Mouse (Mus musculus) CH12.LX (cell line): ENCODE data around the gene Fam120a. TPM values are rescaled to one million over a fixed set of nuclear protein-coding genes. Genes with fewer than 3 reads are reported as not detected.

Experiments
- DNase-seq: peaks from one replicate; pipeline ENCODE4 v3.0.0-alpha.2; 2013; ENCODE audit errors: extremely low read depth
- H3K27ac ChIP-seq: 2 replicates; pipeline ENCODE4 v1.5.1; 2012; ENCODE audit warnings: low read depth, mild to moderate bottlenecking, control low read depth, moderate library complexity; ENCODE audit not compliant: insufficient read depth
- H3K27me3 ChIP-seq: replicated peaks from 2 replicates; pipeline ENCODE3; 2012; ENCODE audit warnings: inconsistent platforms
- H3K36me3 ChIP-seq, 2 experiments: replicated peaks in 1 of 2; 2 replicates each; pipeline versions ENCODE3 to v1.6.1; 2012; ENCODE audit warnings: inconsistent platforms in 1 of 2, low read length in 1 of 2, mild to moderate bottlenecking in 1 of 2, mixed read lengths in 1 of 2, moderate library complexity in 1 of 2; ENCODE audit not compliant: control insufficient read depth in 1 of 2, insufficient read depth in 1 of 2
- H3K4me1 ChIP-seq, 2 experiments: 2 replicates each; pipeline ENCODE4 v1.6.1; 2012; ENCODE audit warnings: inconsistent platforms in 1 of 2, moderate library complexity in 1 of 2; ENCODE audit not compliant: insufficient read depth in 2 of 2, control insufficient read depth in 1 of 2
- H3K4me2 ChIP-seq: 2 replicates; pipeline ENCODE4 v1.6.1; 2012; ENCODE audit warnings: low read depth, mild to moderate bottlenecking, control low read depth; ENCODE audit not compliant: poor library complexity, insufficient read depth, severe bottlenecking
- H3K4me3 ChIP-seq, 3 experiments: fragments of 150-350 bp in 1 of 3; sonication (generic) in 1 of 3; replicated peaks in 1 of 3; 2 replicates each; pipeline versions ENCODE3 to v1.5.1; 2011 to 2012; ENCODE audit warnings: low read depth in 2 of 3, low read length in 2 of 3, mild to moderate bottlenecking in 2 of 3, moderate library complexity in 2 of 3, control low read depth in 1 of 3, improper control_type of control experiment in 1 of 3, inconsistent platforms in 1 of 3, mixed read lengths in 1 of 3; ENCODE audit not compliant: poor library complexity in 1 of 3
- H3K79me2 ChIP-seq: replicated peaks from 2 replicates; pipeline ENCODE4 v1.6.1; 2012; ENCODE audit warnings: mild to moderate bottlenecking, moderate library complexity; ENCODE audit not compliant: control insufficient read depth, poor library complexity, insufficient read depth, severe bottlenecking; ENCODE audit errors: extremely low read depth
- H3K9ac ChIP-seq: 2 replicates; pipeline ENCODE4 v1.6.1; 2012; ENCODE audit warnings: low read depth, mild to moderate bottlenecking, control low read depth, moderate library complexity; ENCODE audit not compliant: insufficient read depth
- H3K9me3 ChIP-seq: replicated peaks from 2 replicates; pipeline ENCODE3; 2012; ENCODE audit warnings: low read length, inconsistent platforms, mixed read lengths
- IRF4 ChIP-seq: IDR thresholded peaks from 2 replicates; pipeline ENCODE4 v1.6.1; 2014; ENCODE audit warnings: low read depth, mild to moderate bottlenecking, inconsistent platforms, low read length, improper control_type of control experiment
- JUND ChIP-seq: conservative IDR thresholded peaks from 2 replicates; pipeline ENCODE4 v1.6.1; 2011; ENCODE audit warnings: low read depth, low read length, improper control_type of control experiment
- MAX ChIP-seq: IDR thresholded peaks from 2 replicates; pipeline ENCODE4 v1.6.1; 2011; ENCODE audit warnings: low read length, improper control_type of control experiment
- MAZ ChIP-seq: IDR thresholded peaks from 2 replicates; pipeline ENCODE4 v1.6.1; 2012; ENCODE audit warnings: low read depth, mild to moderate bottlenecking, inconsistent platforms, low read length, improper control_type of control experiment, moderate library complexity
- MEF2A ChIP-seq: IDR thresholded peaks from 2 replicates; pipeline ENCODE4 v1.6.1; 2014; ENCODE audit warnings: low read depth, mild to moderate bottlenecking, inconsistent platforms, low read length, improper control_type of control experiment, borderline replicate concordance
- MYC ChIP-seq: IDR thresholded peaks from 2 replicates; pipeline ENCODE4 v1.6.1; 2011; ENCODE audit warnings: low read depth, mild to moderate bottlenecking, improper control_type of control experiment, low read length
- NRF1 ChIP-seq: IDR thresholded peaks from 2 replicates; pipeline ENCODE4 v1.6.1; 2014; ENCODE audit warnings: low read depth, mild to moderate bottlenecking, inconsistent platforms, low read length, improper control_type of control experiment, moderate library complexity
- PAX5 ChIP-seq: IDR thresholded peaks from 2 replicates; pipeline ENCODE4 v1.6.1; 2012; ENCODE audit warnings: low read length, inconsistent platforms, mixed read lengths
- RCOR1 ChIP-seq: conservative IDR thresholded peaks from 2 replicates; pipeline ENCODE4 v1.6.1; 2012; ENCODE audit warnings: low read depth, mild to moderate bottlenecking, inconsistent platforms, low read length, improper control_type of control experiment
- SMC3 ChIP-seq: IDR thresholded peaks from 2 replicates; pipeline ENCODE4 v1.6.1; 2011; ENCODE audit warnings: low read depth, low read length, improper control_type of control experiment
- ZKSCAN1 ChIP-seq: IDR thresholded peaks from 2 replicates; pipeline ENCODE4 v1.6.1; 2012; ENCODE audit warnings: low read depth, inconsistent platforms, low read length, improper control_type of control experiment, borderline replicate concordance
- ZNF384 ChIP-seq: IDR thresholded peaks from 2 replicates; pipeline ENCODE4 v1.6.1; 2012; ENCODE audit warnings: low read depth, low read length, improper control_type of control experiment, inconsistent platforms
- dilution Hi-C: fragments of 300-500 bp; cut with MboI; formaldehyde crosslinking; loops from 2 replicates; pipeline ENCODE4 v1.14.3; 2020; ENCODE audit warnings: low sequenced_read_pairs; ENCODE audit not compliant: extremely low pct_unique_long_range_greater_than_20kb, extremely low pct_ligation_motif_present
- in situ Hi-C: fragments of 300-500 bp; cut with MboI; formaldehyde crosslinking; loops from 3 replicates; pipeline ENCODE4 v1.14.3; 2019; ENCODE audit warnings: low sequenced_read_pairs, low pct_ligation_motif_present, low pct_unique_long_range_greater_than_20kb, mixed read lengths
- polyA plus RNA-seq: library from polyadenylated mRNA; unstranded; fragments of >175 nt; gene quantifications from 2 replicates; pipeline ENCODE4 v1.2.1, GENCODE M21; 2012; ENCODE audit warnings: low read depth; ENCODE audit not compliant: insufficient read length
- total RNA-seq, 2 experiments: library from RNA; depleted of rRNA; stranded (reverse); fragments of 300-350 nt in 1 of 2; fragments of >200 nt in 1 of 2; gene quantifications; 2 replicates each; pipeline ENCODE4 v1.2.3; 2012 to 2014

The Fam120a gene
- total and polyA plus RNA-seq, 3 experiments: 70.0 to 122 (median 82.6) TPM

GRCm38 (mm10) chr13:48911426-48911825 lies 56.4 kb downstream of the Fam120a start:
- no peaks in the 10 kb centered on the region for H3K4me1 ChIP-seq
- dilution Hi-C loops (no loop called here), in situ Hi-C loops (no loop called here)
- no peak for TF ChIP-seq MYC
- H3K27ac ChIP-seq: no peak overlapping the region
- H3K9me3 ChIP-seq: no peaks in the 10 kb centered on the region
- H3K4me2 ChIP-seq: no peak overlapping the region
- no peaks in the 10 kb centered on the region for H3K27me3 ChIP-seq
- no peak for DNase-seq
- H3K79me2 ChIP-seq: no peaks in the 10 kb centered on the region; the same call in 1 of the 2 replicates
- H3K4me3 ChIP-seq: no peak overlapping the region
- H3K36me3 ChIP-seq: peaks cover 66 to 96% of the 10 kb centered on the region in 2 experiments
- no peak overlapping the region for H3K9ac ChIP-seq

GRCm38 (mm10) chr13:48905458-48905857 lies 62.4 kb downstream of the Fam120a start:
- in situ Hi-C loops (no loop called here), dilution Hi-C loops (no loop called here)
- no peak overlapping the region for H3K27ac ChIP-seq
- no peak overlapping the region for H3K4me2 ChIP-seq
- no peaks in the 10 kb centered on the region for H3K9me3 ChIP-seq
- peaks cover 5% of the 10 kb centered on the region; the same call in 1 of the 2 replicates for H3K79me2 ChIP-seq
- no peak overlapping the region for H3K4me3 ChIP-seq
- peaks cover 0 to 6% of the 10 kb centered on the region in 2 experiments; a peak in 1 of 4 replicates for H3K4me1 ChIP-seq
- no peaks in the 10 kb centered on the region for H3K27me3 ChIP-seq
- TF ChIP-seq SMC3 (no peak), MAZ (no peak), NRF1 (no peak), IRF4 (no peak), MEF2A (no peak), PAX5 (no peak), ZNF384 (no peak), JUND (no peak), RCOR1 (no peak), MAX (no peak), ZKSCAN1 (no peak)
- DNase-seq: no peak
- H3K36me3 ChIP-seq: peaks cover 67 to 96% of the 10 kb centered on the region in 2 experiments
- no peak overlapping the region for H3K9ac ChIP-seq

GRCm38 (mm10) chr13:48895376-48895775 lies 72.4 kb downstream of the Fam120a start:
- Histone ChIP-seq H3K4me1 (no peaks in the 10 kb centered on the region), H3K9me3 (no peaks in the 10 kb centered on the region), H3K9ac (no peak overlapping the region), H3K36me3 (peaks cover 66 to 96% of the 10 kb centered on the region in 2 experiments), H3K4me3 (no peak overlapping the region), H3K79me2 (0 out of 2 replicates have a peak, but pooled peaks cover 4% of the 10 kb centered on the region), H3K27ac (no peak overlapping the region), H3K27me3 (no peaks in the 10 kb centered on the region), H3K4me2 (no peak overlapping the region)
- DNase-seq: no peak
- dilution Hi-C loops (no loop called here), in situ Hi-C loops (no loop called here)
- no peak for TF ChIP-seq NRF1
